Mouse (Mus musculus) WW6 (cell line): Measurements from ENCODE around the gene Zfp607a.
"Not testable (repeated sequence)": the region's sequence is repeated elsewhere in the genome, so short reads cannot be mapped to it uniquely, and the experiment has no call there.

Source experiments
- DNase-seq: peaks from one replicate; pipeline ENCODE4 v3.0.0-alpha.2; 2013; ENCODE audit warnings: low read depth, low spot score

The Zfp607a gene

DNA sequence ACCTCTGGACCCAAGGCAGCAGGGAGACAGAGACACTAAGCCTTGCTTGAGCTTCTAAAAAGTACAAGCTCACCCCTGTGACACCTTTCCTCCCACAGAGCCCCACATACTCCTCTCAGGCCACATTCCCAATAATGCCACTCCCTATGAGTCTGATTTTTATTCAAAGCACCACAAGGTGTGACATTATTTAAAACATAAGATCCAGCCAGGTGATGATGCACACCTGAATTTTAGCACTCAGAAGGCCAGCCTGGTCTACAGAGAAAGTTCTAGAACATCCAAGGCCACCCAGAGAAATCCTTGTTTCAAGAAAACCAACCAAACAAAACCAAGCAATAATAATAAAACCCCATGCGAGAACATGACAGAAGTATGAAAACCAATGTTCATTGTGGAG lies at the start of gene Zfp607a:
Gene Zfp607a, plus strand, starts transcription at position 301 of the 400 bp plus-strand sequence.
- DNase-seq = no peak

GRCm38 (mm10) chr7:27818526-27819110 lies 38.7 kb upstream of the Zfp607a start:
- no peak for DNase-seq

- no peak for DNase-seq
Measured at GRCm38 (mm10) chr7:27822611-27823010, 34.7 kb upstream of the Zfp607a start.

DNA sequence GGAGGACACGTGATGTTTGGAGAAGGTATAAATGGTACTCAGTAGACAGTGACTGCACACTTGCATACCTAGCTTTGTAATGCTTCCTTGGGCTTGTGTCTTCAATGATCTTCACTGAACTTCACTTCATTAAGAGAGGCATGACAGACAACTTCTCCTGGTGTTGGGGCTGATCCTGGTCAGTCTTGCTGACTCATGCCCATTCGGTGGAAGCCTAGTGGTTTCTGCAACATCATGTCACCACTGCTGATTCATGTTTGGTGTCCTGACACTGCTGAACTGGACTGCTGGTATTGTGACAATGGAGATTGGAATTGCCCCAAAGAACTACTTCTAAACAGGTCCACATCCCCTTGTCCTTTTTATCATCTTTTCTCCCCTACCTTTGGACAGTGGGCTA lies 23.2 kb upstream of the Zfp607a start:
- DNase-seq = no peak

DNA sequence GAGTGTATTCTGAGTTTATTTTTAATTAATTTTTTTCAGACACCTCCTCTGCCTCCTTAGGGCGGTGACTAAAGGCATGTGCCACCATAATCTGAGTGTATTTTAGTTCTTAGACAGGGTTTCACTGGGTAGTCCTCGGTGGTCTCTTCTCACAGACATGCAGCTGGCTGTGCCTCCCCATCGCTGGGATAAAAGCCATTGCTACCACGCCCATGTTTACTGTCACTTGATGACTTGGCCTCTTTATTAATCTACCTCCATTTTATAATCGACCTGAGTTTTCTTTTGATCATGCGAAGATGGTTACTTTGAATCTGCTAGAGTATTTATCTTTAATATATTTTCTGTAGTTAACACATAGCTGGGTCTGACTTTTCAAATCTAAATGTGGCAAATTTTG lies 19.4 kb upstream of the Zfp607a start:
- DNase-seq = no peak

DNA sequence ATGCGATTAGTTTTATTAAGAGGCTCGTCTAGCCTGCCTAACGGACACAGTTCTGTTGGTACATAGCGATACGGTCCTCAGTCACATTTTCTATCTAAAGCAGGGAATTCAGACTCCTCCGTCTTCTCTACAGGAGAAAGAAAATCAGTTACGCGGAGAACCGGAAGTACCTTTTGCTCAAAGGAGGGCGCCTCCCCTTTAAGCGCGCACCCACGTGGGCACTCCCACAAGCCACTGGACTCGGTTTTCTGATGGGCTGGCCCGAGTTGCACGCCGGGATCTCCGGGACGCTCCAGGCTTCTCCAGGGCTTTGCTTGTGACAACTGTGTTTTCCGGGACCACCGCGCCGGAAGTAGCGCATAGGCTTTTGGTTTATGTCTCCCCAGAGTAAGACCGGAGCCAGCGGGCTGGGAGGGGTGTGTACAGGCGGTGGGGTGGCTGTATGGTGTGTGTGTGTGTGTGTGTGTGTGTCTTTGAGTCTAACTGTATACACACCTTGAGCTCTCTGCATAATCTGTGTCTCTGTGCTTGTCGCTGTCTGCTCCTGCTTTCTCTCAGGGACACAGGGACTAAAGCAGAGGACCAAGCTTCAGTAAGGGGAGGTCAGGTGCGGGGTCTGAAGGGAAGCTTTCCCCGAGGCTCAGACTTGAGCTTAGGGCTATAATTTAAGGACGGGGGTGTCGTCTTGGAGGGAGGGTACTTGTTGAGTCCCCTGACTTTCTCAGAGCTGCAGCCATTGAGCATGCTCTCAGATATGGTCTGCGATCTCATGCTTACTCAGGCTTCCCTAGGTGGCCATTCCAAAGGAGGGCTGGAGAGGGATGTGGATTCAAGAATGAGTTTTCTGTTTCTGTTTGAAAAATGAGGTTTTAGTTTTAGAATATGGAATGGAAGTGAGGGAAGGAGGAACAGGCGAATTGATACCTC lies 18.7 kb upstream of the Zfp607a start, which contains the start of gene Zfp59:
Gene Zfp59, plus strand, starts transcription at position 285 of the 927 bp plus-strand sequence.
- peak; percentile 67 for DNase-seq

DNA sequence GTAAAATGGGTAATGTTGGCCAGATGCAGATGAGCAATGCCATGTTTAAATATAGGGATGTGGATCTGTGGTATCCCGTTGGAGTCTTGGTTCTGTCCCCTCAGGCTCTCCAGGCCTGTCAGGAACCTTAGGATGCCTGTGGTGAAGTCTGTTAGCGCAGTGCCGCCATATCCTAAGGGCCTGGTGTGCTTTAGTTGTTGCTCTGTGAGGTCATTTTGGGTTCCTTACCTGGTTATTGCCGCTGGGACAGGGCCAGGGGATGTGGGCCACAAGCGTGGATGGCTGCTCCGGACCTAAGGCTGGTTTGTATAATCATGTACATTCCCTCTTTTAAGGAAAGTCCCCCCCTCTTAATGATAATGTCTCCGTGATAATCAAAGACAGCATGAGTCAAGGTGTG lies 17.7 kb upstream of the Zfp607a start:
- no peak for DNase-seq

DNA sequence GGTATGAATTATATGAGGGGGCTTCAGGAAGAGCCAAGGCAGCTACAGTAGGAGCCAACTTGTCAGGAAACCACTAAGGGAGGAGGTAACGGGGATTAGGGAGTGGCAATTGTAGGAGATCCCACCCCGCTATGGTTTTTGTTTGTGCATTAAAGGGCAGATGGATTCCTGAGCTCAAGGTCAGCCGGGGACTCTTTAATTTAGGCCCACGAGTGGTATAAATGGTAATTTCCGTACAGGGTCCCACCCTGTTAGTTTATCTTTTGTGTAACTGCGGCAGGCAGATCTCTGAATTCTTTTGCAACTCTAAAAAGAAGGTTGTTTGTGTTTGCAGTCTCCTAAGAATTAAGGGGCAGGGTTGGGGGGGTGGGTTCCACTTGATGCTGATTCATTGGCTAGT lies 17.2 kb upstream of the Zfp607a start:
- DNase-seq = peak; percentile 47

DNA sequence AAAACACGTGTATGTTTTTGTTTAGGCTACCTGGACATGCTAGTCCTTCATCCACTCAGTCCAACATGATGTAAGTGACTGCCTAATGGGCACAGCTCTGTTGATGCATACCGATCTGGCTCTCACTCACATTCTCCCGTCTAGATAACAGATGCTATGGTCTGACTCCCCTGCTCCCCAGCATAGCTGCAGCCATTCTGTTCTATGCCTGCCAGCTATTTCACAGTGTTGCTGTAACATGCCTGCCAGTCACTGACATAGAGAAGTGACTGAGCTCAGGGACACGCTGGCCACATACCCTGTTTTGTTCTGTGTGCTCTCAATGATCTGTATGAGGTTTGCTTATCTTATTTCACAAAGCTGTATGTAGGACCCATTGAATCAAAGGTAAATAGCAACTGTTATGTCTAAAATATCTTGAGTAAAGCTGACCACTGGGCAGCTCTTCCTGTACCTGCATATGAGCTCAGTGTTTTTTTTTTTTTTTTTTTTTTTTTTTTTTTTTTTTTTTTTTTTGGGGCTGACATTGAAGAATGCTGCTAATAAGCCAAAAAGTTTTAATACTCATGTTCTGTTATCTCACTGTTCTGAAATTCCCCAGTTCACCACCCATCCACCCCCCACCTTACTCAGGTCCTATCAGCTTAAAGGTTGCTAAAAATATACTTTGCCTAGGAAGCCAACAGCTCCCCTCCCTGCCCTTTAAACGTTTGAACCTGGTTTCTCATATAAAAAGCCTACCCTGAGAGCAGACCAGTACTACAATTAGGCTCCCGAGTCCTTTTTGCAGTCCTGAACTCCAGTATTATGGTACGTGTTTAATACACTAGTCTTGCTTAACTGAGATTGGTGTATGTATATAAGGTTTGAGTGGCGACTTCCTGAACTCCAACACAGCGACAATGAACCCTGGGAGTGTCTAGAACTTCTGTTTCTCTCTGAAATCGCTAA lies 2.2 kb downstream of the Zfp607a start:
- no peak for DNase-seq

- peak; percentile 38 for DNase-seq
Measured at GRCm38 (mm10) chr7:27860396-27861235, 3.3 kb downstream of the Zfp607a start.

GRCm38 (mm10) chr7:27862578-27862977 lies 5.3 kb downstream of the Zfp607a start:
- DNase-seq = not testable (repeated sequence)

DNA sequence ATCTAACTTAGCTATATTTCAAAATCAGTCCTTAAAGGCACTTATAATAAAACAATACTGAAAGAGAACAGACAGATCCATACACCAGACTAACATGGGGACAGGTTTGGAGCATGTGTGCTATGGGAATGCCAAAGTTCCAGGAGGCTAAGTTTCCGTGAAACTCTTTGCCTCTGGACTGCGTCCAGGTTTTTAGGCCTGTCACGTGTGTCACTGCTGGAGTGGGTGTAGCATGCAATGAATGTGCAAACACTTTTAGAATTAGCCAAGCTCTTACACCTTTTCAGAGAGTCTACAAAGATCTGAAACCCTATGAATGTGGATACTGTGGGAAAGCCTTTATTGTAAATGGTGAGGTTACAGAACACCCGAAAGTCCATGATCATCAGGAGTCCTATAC lies 24.4 kb downstream of the Zfp607a start:
- DNase-seq = no peak

DNA sequence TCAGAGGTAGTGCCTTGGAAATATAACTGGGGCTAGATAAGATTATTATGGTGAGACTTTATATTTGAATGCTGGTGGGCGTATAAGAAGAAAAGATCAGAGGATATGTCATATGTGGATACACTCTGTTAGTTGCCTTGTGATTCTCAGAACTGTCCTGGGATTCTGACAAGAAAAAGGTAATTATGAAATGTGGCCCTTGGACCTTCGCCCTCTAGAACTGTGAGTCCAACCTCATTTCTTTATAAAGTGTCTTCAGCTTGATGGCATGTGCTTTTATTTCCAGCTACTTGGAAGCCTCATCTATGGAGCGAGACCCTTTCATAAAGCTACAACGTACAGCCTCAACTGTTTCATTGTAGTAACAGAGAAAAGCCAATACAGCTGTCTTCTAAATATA lies 43.3 kb downstream of the Zfp607a start:
- DNase-seq = no peak

DNA sequence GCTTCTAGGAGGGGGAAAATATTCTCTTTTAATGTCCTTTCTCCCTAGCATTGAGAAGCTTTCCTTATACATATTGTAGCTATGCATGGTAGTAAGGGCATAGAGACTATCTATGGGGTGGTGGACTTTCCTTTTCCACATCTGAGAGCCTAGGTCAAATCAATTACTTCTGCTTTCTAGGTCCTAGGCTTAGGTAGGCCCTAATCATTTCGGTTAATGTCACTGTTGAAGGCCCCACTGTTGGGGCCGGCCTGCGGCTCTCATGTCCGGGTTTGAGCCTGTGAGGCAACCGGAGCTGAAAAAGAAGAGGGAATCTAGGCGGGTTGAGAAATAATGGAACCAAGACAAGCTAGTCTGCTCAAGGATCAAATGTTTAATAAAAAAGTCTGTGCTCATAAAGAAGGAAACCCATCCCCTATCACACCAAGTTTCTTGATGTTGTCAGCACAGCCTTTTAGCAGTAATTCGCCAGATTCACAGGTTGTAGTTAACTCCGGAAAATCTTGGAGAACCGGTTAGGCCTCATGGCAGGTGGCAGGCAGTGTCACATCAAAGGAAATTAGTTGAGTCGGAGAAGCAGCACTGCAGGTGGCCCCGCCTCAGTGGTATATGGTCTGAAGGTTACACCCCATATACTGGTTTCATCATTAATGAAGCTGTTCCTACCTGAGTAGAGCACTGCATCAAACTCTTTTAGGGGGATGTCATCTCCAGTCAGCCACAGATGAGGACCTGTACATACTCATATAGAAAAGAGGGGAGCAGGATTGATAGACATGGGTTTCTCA lies 47.9 kb downstream of the Zfp607a start:
- no peak for DNase-seq

DNA sequence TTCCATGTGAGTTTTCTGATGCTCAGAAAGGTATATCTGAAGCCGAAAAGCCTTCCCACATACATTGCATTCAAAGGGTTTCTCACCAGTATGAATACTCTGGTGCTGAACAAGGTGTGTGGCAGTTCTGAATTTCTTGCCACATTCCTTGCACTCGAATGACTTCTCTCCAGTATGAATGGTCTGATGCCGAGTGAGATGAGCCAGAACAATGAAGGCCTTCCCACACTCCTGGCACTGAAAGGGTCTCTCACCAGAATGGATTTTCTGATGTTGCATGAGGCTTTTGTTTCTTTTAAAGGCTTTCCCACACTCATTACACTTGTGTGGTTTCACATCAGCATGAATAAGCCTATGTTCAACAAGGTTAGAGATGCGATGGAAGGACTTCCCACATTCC lies 53.6 kb downstream of the Zfp607a start:
- not testable (repeated sequence) for DNase-seq

- DNase-seq = not testable (repeated sequence)
Measured at GRCm38 (mm10) chr7:27927041-27927440, 69.7 kb downstream of the Zfp607a start.

DNA sequence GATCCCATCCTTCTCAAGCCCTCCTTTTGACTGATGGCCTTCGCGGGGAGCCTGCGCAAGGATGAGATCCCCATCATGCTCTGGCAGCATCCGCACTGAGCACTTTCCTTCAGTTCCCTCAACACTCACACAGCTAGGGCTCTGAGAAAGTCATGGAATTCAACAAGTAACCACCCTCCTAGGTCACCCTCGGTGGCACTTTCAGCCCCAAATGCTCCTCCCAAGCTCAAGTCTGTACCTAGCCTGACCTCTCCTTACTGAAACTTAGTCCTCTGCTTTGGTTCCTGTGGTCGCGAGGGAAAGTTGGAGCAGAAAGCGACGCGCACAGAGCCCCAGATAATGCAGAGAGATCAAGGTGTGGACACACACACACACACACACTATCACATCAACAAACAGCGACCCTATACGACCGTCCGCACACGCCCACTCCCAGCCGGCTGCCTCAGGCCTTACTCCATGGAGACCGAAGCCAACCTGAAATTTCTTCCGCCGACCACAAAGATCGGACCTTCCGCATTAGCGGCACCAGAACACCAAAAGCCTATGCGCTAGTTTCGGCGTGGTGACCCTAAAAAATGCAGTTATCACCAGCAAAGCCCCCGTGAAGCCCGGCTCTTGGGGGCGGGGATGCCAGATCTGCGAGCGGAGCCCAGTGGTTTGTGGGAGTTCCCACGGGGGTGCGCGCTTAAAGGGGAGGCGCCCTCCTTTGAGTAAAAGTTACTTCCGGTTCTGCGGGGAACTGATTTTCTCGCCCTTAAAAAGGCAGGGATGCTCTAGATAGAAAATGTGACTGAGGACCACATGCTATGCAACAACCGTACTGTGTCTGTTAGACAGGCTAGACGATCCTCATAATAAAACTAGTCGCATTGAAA lies 71.7 kb downstream of the Zfp607a start, which contains the start of gene Zfp974:
Gene Zfp974, minus strand, starts transcription at position 643 of the 878 bp plus-strand sequence.
- peak; percentile 29 for DNase-seq
